Mouse (Mus musculus): ENCODE measurements around the gene Nup210l.

DNA sequence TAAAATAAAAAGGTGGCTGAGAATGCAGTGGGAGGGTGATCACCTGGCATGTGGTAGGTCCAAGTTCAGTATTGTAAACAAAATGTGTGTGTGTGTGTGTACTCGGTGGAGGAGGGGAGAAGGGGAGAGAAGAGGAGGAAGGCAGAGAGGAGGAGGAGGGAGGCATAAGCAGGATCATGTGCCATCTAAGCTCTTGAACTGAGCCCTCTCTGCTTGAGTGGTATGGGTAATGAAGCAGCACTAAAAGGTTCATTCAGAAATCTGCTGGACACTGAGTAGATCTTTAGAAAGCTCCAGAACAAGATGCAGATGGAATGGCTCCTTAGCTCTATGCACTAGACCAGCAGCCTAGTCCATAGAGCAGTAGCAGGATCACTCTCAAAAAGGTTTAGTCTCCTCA is 99.0 kb downstream of the Nup210l start:
- TF ChIP-seq CTCF (conservative IDR thresholded peaks at IDR 0.05; ENCODE audit: low read length) (no peak), POU5F1 (IDR thresholded peaks at IDR 0.05; ENCODE audit: borderline replicate concordance, low read length) (no peak), NANOG (IDR thresholded peaks at IDR 0.05; ENCODE audit: borderline replicate concordance, low read length) (no peak)

Measured in E14TG2a.4 (cell line).